Mouse (Mus musculus) kidney, adult 2 months (tissue): ENCODE data around the gene Gm44973. TPM values are rescaled to one million over a fixed set of nuclear protein-coding genes. Genes with fewer than 3 reads are reported as not detected.

ENCODE experiments used
- DNase-seq: peaks from one replicate; pipeline ENCODE4 v3.0.0; 2021
- H3K27ac ChIP-seq: fragments of 200-500 bp; 2 replicates; pipeline ENCODE4 v1.5.1; 2012; ENCODE audit warnings: low read depth, low read length, control low read depth, inconsistent platforms; ENCODE audit not compliant: insufficient read depth
- H3K27me3 ChIP-seq: fragments of 200-500 bp; replicated peaks from 2 replicates; pipeline ENCODE4 v1.6.1; 2012; ENCODE audit warnings: mild to moderate bottlenecking, moderate library complexity, low read length, inconsistent platforms; ENCODE audit not compliant: control insufficient read depth, insufficient read depth
- H3K36me3 ChIP-seq: fragments of 200-500 bp; 2 replicates; pipeline ENCODE4 v1.6.1; 2012; ENCODE audit warnings: mild to moderate bottlenecking, moderate library complexity, low read length, inconsistent platforms; ENCODE audit not compliant: control insufficient read depth, insufficient read depth
- H3K4me1 ChIP-seq: fragments of 200-500 bp; 2 replicates; pipeline ENCODE4 v1.6.1; 2011; ENCODE audit warnings: low read length; ENCODE audit not compliant: control insufficient read depth, insufficient read depth
- H3K4me3 ChIP-seq: fragments of 200-500 bp; 2 replicates; pipeline ENCODE4 v1.5.1; 2011; ENCODE audit warnings: mild to moderate bottlenecking, low read depth, low read length, control low read depth; ENCODE audit not compliant: insufficient read depth
- CTCF ChIP-seq: fragments of 200-500 bp; conservative IDR thresholded peaks from 2 replicates; pipeline ENCODE4 v1.5.1; 2011; ENCODE audit warnings: low read depth, mild to moderate bottlenecking, control low read depth, low read length, moderate library complexity, mixed read lengths; ENCODE audit not compliant: insufficient read depth, insufficient read length
- POLR2A ChIP-seq: fragments of 200-500 bp; IDR thresholded peaks from one replicate; pipeline ENCODE4 v1.6.1; 2011; ENCODE audit warnings: low read depth, low read length, control low read depth
- WGBS: fragments of 180-500 bp; shearing (Covaris S2); methylation state at CpG from one replicate; pipeline ENCODE4 v1.1.7; 2018; 5-methylcytosine and 5-hydroxymethylcytosine counted together
- polyA plus RNA-seq: library from polyadenylated mRNA; depleted of rRNA; stranded (reverse); fragments of >200 nt; gene quantifications from 2 replicates; pipeline ENCODE4 v1.2.3, GENCODE M21; 2012

The Gm44973 gene
- polyA plus RNA-seq, 1 experiment = 0.14 TPM

GRCm38 (mm10) chr7:5059421-5059820 lies 44.1 kb downstream of the Gm44973 start:
- no peaks in the 10 kb centered on the region for H3K27me3 ChIP-seq
- WGBS = 90% methylated on average over 12 of the region's 12 CpGs
- TF ChIP-seq POLR2A (no peak), CTCF (no peak)
- DNase-seq = no peak
- no peak overlapping the region for H3K27ac ChIP-seq
- no peaks in the 10 kb centered on the region for H3K36me3 ChIP-seq
- H3K4me3 ChIP-seq = no peak overlapping the region
- H3K4me1 ChIP-seq = peaks cover 3% of the 10 kb centered on the region; the same call in 1 of the 2 replicates

- H3K36me3 ChIP-seq = no peaks in the 10 kb centered on the region
- DNase-seq = peak; percentile 90
- H3K4me3 ChIP-seq = peak overlapping the region; percentile 85
- H3K27ac ChIP-seq = peak overlapping the region; percentile 98
- H3K27me3 ChIP-seq = no peaks in the 10 kb centered on the region
- 2% methylated on average over 27 of the region's 27 CpGs for WGBS
- H3K4me1 ChIP-seq = peaks cover 3% of the 10 kb centered on the region; the same call in 1 of the 2 replicates
- no peak for TF ChIP-seq POLR2A
- TF ChIP-seq CTCF = peak; percentile 89
These were observed 45.0 kb downstream of the Gm44973 start for GRCm38 (mm10) chr7:5060239-5060731.

- peak overlapping the region; percentile 99 for H3K27ac ChIP-seq
- H3K36me3 ChIP-seq = no peaks in the 10 kb centered on the region
- peak; percentile 99 for DNase-seq
- under 1% methylated on average over 60 of the region's 60 CpGs for WGBS
- H3K4me3 ChIP-seq = peak overlapping the region; percentile 85
- H3K27me3 ChIP-seq = no peaks in the 10 kb centered on the region
- H3K4me1 ChIP-seq = peaks cover 3% of the 10 kb centered on the region; the same call in 1 of the 2 replicates
- peak; percentile 60 for TF ChIP-seq CTCF
- peak; percentile 30 for TF ChIP-seq POLR2A
These were observed 45.9 kb downstream of the Gm44973 start for GRCm38 (mm10) chr7:5060944-5061773.

- under 1% methylated on average over 64 of the region's 65 CpGs for WGBS
- H3K4me1 ChIP-seq = peaks cover 3% of the 10 kb centered on the region; the same call in 1 of the 2 replicates
- DNase-seq = peak; percentile 96
- H3K36me3 ChIP-seq = no peaks in the 10 kb centered on the region; the same call in 1 of the 2 replicates
- no peaks in the 10 kb centered on the region for H3K27me3 ChIP-seq
- peak within 1 kb of the TSS; percentile 99 for H3K27ac ChIP-seq
- TF ChIP-seq POLR2A = peak; percentile 4
- no peak for TF ChIP-seq CTCF
- peak within 1 kb of the TSS; percentile 87 for H3K4me3 ChIP-seq
These were observed 46.6 kb downstream of the Gm44973 start, which contains the start of gene U2af2 for GRCm38 (mm10) chr7:5061774-5062359. Gene U2af2 (plus strand): TSS chr7:5062143.

GRCm38 (mm10) chr7:5062360-5063001 lies 47.2 kb downstream of the Gm44973 start:
- DNase-seq = peak; percentile 82
- WGBS = under 1% methylated on average over 51 of the region's 51 CpGs
- Histone ChIP-seq H3K4me3 (peak overlapping the region; percentile 87), H3K27me3 (no peaks in the 10 kb centered on the region), H3K27ac (peak overlapping the region; percentile 87), H3K36me3 (no peaks in the 10 kb centered on the region; the same call in 1 of the 2 replicates), H3K4me1 (peaks cover 3% of the 10 kb centered on the region; the same call in 1 of the 2 replicates)
- no peak for TF ChIP-seq CTCF

- peaks cover 7% of the 10 kb centered on the region for H3K36me3 ChIP-seq
- H3K27me3 ChIP-seq = no peaks in the 10 kb centered on the region
- H3K27ac ChIP-seq = no peak overlapping the region
- 83% methylated on average over 6 of the region's 6 CpGs for WGBS
- H3K4me3 ChIP-seq = no peak overlapping the region
- no peak for DNase-seq
- peaks cover 3% of the 10 kb centered on the region; the same call in 1 of the 2 replicates for H3K4me1 ChIP-seq
- no peak for TF ChIP-seq CTCF
- no peak for TF ChIP-seq POLR2A
These were observed 49.6 kb downstream of the Gm44973 start for GRCm38 (mm10) chr7:5064886-5065285.
